Mouse (Mus musculus): Measurements from ENCODE around the gene Cpeb1.

The Cpeb1 gene

DNA sequence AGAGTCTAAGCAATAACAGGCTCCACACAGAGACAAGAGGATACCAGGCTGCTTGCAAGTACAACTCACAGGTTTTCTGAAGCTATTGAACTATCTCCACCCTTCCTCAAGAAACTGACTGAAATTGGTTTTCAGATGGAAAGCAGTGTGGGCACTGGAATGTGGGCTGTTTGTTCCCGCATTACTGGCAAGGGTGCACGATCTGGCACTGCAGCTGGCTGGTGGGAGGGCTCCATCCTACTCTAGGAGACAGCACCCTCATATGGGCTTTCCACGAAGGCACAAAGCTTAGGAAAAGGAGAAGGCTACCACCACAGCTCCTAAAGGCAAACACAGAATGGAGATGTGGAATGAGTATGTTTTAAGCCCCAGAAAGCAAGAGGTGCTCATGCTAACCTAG, 85.5 kb downstream of the Cpeb1 start:
- no peak for DNase-seq

DNA sequence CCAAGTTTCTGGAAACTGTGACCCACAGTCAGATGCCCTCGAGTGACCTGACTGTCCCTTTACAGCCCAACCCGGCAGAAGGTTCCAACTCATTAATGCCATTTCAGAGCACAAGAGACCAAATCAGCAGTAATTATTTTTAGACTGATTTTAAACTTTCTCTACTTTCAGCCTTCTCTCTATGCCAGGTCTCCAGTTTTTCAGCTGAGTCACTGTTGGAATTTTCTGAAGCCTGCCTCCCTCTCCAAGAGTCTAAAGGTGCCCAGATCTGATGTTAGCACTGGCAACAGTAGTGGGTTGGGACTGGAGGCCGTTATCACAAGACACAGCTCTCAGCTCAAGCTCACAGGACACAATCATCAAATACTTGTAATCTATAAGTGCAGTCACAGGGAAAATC, 87.3 kb downstream of the Cpeb1 start:
- no peak for DNase-seq

DNA sequence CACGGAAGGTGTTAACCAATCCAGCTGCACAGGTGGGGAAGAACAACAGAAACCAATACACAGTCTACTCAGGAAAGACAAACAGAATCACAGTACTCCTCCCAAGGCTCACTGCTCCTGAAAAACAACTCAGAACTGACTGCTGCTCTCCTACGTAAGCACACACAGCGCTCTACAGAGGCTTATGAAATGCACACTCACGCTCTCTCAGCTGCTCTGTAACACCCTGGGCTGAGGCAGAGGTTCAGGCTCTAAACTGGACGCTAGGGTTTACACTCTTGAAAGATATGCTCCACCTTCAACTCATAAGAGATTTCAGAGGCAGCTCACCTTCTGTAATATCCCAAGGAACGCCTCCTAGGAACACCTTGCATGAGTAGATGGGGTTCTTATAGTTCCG, 98.3 kb downstream of the Cpeb1 start:
- no peak for DNase-seq

DNA sequence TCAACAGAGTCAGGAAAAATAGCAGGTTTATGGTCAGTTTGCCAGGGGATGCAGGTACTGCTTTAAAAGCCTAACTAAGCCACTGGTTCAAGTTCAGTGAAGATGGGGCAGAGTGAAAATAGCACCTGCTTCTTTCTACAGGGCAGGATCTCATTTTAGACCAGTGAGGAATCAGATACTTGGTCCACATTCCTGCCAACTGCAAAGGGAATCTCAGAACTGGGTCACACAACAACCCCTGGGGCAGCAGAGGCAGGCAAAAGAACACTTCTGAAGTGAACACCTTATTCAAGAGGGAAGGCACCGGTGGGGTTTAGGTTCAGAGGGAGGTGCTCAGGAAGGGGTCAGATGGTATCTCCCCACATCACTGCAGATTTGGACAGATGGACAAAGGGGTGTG, 98.9 kb downstream of the Cpeb1 start:
- DNase-seq = no peak

DNA sequence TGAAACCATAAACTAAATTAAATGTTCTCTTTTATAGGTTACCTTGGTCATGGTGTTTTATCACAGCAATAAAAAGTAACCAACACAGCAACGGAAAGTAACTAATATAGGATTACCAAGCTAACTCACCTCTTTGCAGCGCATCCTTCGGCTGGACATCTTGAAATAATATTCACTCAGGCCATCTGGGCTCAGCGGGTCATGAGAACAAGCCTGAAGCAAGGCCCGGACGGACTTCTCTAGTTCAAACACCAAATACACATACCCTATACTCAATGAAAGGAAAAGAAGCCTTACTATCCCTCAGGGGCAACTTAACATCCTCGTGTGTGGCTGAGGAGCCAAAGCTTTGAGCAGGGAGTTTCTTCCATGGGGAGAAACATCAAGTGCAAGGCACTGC, 99.5 kb downstream of the Cpeb1 start:
- no peak for DNase-seq

DNA sequence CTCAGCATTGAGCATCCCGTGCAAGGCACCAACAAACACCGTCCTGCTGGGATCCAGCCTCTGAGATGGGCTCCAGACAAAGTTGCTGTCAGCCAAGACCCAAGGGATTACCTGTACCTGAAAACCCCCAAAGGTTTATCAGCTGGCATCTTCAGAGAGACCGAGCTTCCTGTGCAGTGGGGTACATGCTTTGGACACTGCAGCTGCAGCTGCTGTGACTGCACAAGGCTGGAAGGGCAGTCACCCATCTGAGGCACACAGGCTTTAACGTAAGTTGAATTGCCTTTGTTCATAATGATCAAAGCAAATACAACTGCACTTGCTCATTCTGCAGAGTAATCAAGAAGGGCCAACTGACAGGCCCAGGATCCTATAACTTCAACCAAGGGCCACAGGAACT, 103.4 kb downstream of the Cpeb1 start:
- DNase-seq = no peak

DNA sequence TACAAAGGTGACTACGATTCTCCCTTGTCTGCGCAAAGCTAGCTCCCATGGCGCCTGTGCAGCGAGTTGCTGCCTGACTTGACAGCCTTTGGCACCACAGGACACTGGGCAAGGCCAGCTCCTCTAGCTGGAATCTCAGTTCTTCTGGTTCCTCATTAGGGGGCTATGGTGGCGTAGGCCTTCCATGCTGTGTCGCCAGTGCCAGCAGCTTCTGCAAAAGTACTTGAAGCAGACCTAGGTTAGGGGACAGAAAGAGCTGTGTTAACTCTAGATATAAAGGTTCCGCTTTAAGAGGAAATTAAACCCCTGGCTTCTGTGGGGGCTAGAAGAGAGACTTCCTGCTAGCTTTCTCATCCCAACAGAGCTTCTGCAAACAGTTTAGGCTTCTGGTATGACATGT, 107.1 kb downstream of the Cpeb1 start:
- DNase-seq = peak in 1 of 2 experiments; percentile 22

DNA sequence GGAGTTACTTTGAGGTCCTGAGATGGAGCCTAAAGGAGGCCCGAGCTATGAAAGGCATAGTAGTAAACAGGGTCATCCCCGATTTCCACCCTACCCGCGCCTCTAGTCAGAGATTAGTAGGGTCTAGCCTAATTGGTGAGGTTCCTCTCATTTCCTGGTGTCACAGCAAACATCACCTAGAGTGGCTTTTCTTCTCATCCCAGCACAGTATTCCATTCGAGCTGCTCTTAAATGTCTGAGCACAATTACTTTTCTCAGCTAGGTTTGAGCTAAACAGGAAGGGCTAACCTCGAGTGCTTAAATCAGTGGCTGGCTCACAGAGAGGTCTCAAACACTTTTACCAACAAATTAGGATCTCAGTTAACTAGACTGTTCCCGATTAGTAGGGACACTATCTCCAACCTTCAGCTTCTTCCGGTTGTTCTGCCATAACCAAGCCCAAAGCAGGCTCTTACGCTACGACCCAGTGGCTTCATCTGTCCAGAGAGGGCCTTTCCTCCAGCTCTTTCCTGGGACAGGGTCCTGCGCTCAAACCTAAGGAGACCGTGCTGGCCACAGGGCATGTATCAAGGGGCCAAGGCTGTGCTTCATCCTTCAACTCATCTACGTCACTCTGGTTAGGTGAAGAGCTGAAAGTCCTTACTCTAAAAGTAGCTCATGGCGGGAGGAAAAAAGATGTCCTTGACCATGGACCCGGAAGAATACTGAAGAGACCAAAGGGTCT, 109.7 kb downstream of the Cpeb1 start:
- DNase-seq = no peak

DNA sequence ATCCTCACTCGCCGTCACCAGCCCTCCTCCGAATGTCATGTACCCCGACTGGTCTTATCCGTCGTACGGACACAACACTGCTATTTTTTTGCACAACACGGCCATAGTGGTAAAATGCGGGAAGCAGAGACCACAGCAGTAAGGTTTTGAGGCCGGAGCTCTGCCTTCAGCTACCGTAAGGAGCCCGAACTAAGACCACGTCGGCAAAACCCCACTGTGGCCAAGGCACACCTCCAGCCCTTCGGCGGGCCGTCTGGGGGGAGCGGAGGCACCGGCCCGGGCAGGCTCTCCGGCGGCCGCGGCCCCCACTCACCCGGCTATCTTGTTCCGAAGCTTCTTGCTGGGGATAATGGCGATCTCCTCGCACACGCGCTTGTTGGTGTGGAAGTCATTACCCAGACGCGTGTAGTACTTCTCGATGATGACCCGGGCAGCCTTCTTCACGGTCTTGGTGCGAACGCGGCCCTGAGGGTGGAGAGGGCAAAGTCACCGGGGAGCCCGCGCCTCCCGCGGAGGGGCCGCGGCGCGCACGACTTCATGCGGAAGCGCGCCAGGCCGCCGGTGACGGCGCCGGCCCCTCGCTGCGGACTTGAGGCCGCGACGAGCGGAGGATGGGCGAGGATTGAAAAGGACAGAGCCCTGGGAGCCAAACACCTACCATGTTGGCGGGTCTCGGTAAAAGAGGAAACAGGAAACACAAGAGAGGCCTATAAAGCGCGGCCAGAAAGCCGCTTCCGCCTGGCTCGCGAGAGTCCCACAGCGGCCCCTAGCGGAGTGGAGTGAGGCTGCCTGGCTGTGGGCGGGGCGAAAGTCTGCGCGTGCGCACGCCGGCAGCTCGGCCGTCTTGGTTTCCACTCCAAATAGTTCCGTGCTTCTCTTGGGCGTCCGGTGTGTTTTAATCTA, 110.5 kb downstream of the Cpeb1 start, which contains the start of gene Rps17:
Rps17 (minus strand) TSS at position 711 of the 903 bp plus-strand sequence.
- DNase-seq = peak; percentile 99

DNA sequence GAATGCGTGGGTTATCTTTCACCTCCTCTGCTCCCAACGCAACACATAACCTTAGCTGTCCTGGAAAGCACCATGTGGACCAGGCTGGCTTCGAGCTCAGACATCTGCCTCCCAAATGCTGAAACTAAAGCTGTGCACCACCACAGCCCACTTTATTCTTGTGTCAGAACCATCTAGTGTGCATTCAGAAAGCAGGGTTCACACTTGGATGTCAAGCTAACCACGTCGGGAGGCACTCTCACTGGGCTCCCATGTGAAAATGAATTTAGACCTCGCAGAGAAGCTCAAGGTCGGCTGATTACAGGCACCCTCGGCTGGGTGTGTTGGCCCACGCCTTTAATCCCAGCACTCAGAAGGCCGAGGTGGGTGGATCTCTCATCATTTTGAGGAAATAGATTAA, 111.4 kb downstream of the Cpeb1 start:
- no peak for DNase-seq

DNA sequence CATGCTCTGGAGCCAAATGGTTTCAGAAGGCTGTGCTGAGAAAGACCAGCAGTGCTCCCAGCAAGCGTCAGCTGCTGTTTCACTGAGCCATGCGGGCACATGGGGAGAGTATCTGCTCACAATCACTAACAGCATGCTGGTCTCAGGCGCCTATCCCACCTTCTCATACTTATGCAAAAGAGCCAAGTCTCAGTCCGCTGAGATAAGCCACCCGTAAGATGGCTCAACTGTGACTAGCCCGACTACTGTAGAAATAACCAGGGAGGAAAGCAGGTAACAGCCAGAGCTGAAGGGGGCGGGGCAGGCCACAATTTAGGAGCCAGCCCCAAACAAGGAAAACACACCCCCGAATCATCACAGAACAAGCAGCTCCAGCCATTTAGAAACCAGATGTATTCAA, 111.9 kb downstream of the Cpeb1 start:
- DNase-seq = peak in 1 of 2 experiments; percentile 20

DNA sequence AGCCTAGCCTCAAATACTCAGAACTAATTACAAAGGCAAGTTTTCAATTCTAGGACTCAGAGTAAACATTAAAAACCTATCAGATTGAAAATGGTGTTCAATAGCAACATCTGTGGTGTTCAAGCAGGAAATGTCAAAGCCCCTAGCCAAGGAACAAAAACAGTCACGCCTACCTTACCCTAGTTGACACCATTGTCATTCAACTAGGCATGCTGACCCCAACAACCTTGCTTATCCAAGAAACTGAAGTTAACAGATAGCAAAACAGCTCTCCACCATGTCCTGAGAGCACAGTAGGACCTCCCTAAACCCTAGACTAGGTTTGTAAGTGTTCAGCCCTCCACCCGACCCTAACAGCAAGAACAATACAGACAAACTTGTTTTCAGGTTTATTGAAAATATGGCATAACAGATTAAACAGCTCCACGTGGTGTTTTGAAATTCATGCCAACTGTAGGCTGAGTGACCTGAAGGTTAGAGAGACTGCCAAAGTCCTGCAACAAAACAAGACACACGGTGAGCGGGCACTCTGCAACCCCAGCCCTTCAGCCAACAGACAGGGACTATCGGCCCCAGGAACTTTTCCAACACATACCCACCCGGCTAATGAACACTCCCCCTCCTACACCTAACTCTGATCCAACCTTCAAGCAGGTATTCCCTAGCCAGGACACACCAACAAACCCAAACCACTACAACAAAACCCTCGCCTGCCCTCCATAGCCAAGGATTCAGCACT, 112.7 kb downstream of the Cpeb1 start:
- no peak for DNase-seq

DNA sequence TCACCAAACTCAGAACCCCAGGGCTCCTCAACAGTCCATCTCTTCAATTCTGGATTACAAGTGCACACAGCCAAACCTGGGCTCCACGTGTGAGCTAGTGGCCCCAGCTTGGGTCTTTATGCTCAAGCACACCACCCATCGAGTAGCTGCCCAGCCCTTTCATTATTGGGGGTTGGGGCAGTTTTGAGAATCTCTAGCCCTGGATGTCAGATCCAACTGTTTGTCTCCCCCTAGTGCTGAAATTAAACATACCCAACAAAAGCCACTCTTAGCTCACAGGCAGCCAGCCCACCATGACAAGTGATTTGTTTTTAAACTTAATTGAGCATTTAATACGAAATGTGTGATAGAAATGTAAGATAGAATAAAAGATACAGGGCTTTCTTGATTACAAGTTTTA, 113.7 kb downstream of the Cpeb1 start:
- DNase-seq = peak; percentile 40 to 46

DNA sequence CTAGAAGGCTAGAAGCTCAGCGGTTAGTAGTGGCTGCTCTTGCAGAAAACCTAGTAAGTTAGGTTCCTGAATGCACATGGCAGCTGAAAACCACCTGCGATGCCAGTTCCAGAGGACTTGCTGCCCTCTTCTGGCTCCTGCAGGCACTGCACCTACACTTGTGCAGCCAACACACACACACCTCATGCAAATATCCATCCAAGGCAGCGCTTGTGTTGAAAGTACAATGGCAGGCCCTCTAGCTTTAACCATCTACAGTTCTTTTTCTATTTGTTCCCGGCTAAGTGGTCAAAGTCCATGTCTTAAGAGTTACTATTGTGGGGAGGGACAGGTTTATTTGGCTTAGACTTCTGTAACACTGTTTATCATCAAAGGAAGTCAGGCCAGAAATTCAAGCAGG, 115.5 kb downstream of the Cpeb1 start:
- peak; percentile 65 to 83 for DNase-seq

DNA sequence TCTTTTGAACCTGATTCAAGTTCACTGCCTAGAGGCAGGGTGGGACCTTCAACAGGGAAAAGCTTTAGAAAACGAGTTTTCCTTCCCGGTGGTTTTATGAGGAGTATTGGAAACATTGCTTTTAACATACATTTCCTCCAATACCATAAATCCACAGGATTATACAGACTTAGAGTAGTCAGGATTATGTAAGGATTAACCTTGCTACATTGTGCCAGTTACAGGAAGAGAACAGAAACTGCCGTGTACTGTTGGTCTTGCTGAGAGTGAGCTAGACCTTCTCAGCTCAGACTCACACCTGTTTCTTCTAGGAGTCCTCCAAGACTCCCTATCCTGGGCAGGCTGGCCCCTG, 116.8 kb downstream of the Cpeb1 start:
- no peak for DNase-seq

DNA sequence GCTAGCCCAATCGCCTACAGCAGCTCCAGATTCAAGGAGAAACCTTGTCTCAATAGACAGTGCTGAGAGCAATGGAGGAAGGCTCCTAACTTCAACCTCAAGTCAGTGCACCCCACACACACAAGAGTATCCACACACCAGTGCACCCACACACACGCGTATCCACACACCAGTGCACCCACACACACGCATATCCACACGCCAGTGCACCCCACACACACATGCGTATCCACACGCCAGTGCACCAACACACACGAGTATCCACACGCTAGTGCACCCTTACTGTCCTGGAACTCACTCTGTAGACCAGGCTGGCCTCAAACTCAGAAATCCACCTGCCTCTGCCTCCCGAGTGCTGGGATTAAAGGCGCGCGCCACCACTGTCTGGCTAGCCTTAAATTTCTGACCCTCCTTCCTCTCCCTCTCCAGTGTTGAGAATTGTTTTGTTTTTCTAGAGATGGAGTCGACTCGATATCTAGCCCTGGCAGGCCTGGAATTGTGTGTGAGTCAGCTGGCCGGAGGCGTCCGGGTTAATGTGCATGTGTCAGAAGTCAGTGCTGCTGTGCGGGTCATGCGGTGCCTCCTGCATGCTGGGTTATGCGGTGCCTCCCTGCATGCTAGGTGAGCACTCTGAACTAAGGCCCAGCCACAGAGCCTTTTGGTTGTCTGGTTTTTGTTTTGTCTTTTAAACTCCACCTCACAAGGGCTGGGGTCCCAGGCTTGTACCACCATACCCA, 117.3 kb downstream of the Cpeb1 start:
- DNase-seq = no peak

DNA sequence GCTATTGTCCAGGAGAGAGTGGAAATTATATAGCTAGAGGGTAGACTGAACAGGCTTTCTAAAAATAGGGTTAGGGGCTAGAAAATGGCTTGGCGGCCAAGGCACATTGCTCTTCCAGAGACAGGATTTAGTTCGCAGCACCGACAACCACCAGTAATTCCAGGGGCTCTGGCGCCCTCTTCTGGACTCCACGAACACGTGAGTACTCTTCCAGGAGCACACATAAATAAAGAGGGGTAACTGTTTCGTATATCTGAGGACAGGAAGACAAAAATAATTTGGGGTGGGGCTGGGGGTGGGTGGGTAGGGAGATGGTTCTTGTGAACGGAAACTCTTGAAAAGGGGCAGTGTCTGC, 118.9 kb downstream of the Cpeb1 start:
- peak; percentile 54 to 76 for DNase-seq

DNA sequence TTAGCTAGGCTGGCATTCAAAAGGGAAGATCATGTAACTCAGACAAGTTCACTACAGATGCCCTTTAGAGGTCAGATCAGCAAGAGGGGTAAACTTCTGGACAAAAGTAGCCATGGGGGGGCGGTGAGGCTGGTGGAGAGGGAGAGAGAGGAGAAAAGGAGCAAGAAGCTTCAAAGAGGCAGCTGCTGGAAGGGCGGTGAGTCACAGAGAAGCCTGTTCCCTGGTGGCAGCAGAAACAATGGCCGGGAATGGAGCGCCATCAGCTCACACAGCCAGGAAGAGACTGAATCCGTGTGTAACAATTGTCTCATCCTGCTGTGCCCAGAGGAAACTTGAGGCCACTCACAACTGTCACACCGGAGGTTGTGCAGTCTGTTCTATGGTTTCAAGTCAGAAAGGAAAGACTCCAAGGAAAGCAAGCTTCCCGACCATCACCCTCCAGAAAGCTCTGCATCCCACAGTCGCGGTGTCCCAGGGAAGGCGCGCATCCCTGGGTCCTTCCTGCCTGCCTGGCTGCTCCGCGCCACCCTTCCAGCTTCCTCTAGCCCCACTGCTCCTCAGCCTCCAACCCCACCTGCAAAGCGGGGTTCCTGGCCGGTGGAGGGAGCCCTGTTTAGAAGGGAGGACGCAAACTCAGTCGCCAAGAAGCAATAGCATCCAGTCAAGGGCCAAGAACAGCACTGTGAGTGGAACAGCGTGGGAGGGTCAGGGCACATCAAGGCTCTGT, 119.4 kb downstream of the Cpeb1 start:
- DNase-seq = no peak

DNA sequence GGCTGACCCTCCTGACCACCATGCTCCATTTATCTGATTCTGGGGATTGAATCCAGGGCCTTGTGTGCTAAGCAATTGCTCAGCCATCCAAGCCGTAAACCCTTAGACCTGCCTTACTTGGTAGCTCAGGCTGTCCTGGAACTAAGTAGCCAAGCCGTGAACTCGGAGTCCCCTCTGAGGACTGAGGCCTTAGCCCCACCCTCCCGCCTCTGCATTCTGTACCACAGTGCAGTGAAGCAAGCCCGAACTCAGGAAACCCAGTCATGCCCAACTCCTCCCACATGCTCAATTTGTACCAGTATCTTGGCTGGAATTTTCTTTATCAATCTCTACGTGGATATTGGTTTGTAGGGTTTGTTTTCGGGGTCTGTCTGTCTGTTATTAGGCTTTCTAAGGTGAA, 123.4 kb downstream of the Cpeb1 start:
- no peak for DNase-seq

DNA sequence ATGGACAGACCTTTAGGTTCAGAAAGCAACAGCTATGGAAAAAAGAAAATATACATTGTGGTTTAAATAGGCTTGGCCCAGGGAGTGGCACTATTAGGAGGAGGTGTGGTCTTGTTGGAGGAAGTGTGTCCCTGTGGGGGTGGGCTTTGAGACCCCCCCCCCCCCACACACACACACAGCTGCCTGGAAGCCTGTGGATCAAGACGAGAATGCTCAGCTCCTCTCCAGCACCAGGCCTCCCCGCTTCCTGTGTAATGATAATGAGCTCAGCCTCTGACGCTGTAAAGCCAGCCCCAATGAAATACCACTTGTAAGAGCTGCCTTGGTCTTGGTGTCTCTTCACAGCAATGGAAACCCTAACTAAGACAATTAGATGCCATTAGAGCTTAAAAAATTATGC, 124.5 kb downstream of the Cpeb1 start:
- no peak for DNase-seq

DNA sequence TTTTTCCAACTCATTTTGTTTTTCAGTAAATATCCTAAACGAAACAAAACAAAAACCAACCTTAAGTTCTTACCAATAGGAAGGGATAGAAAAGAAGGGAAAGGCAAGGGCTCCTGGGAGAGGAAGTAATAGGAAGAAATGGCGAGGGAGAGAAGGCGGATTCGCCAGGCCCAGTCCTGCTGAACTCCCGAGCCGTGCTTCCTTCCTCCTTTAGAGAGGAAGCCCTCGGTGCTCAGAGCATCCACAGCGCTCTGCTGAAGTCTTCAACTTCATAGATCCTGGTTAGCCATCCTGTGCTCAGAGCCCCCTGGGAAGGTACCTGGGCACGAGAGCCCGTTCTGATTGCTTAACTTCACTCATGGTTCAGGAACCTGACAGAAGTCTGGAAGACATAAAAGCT, 127.6 kb downstream of the Cpeb1 start:
- DNase-seq = no peak

DNA sequence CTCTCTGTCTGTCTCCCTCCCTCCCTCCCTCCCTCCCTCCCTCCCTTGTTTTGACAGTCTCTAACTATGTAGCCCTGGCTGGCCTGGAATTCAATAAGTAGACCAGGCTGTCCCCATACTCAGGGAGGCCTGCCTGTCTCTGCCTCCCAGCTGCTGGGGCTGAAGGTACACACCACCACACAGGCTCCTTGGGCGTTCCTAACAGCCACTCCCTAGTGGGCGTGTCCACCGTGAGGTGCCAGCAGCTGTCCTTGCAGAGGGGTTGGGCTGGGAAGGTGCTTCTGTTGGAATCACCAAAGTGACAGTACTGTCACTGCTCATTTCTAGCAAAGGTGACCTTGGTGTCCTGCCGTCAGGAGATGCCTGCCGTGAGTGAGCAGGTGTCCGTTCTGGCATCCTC, 128.4 kb downstream of the Cpeb1 start:
- DNase-seq = no peak
